Mouse (Mus musculus) CH12.LX (cell line): Measurements from ENCODE around the gene Tmem178. TPM values are rescaled to one million over a fixed set of nuclear protein-coding genes. Genes with fewer than 3 reads are reported as not detected.

Experiments used
- DNase-seq: peaks from one replicate; pipeline ENCODE4 v3.0.0-alpha.2; 2013; ENCODE audit errors: extremely low read depth
- H3K27ac ChIP-seq: 2 replicates; pipeline ENCODE4 v1.5.1; 2012; ENCODE audit warnings: low read depth, mild to moderate bottlenecking, control low read depth, moderate library complexity; ENCODE audit not compliant: insufficient read depth
- H3K27me3 ChIP-seq: replicated peaks from 2 replicates; pipeline ENCODE3; 2012; ENCODE audit warnings: inconsistent platforms
- H3K36me3 ChIP-seq, 2 experiments: replicated peaks in 1 of 2; 2 replicates each; pipeline versions ENCODE3 to v1.6.1; 2012; ENCODE audit warnings: inconsistent platforms in 1 of 2, low read length in 1 of 2, mild to moderate bottlenecking in 1 of 2, mixed read lengths in 1 of 2, moderate library complexity in 1 of 2; ENCODE audit not compliant: control insufficient read depth in 1 of 2, insufficient read depth in 1 of 2
- H3K4me1 ChIP-seq, 2 experiments: 2 replicates each; pipeline ENCODE4 v1.6.1; 2012; ENCODE audit warnings: inconsistent platforms in 1 of 2, moderate library complexity in 1 of 2; ENCODE audit not compliant: insufficient read depth in 2 of 2, control insufficient read depth in 1 of 2
- H3K4me2 ChIP-seq: 2 replicates; pipeline ENCODE4 v1.6.1; 2012; ENCODE audit warnings: low read depth, mild to moderate bottlenecking, control low read depth; ENCODE audit not compliant: poor library complexity, insufficient read depth, severe bottlenecking
- H3K4me3 ChIP-seq, 3 experiments: fragments of 150-350 bp in 1 of 3; sonication (generic) in 1 of 3; replicated peaks in 1 of 3; 2 replicates each; pipeline versions ENCODE3 to v1.5.1; 2011 to 2012; ENCODE audit warnings: low read depth in 2 of 3, low read length in 2 of 3, mild to moderate bottlenecking in 2 of 3, moderate library complexity in 2 of 3, control low read depth in 1 of 3, improper control_type of control experiment in 1 of 3, inconsistent platforms in 1 of 3, mixed read lengths in 1 of 3; ENCODE audit not compliant: poor library complexity in 1 of 3
- H3K79me2 ChIP-seq: replicated peaks from 2 replicates; pipeline ENCODE4 v1.6.1; 2012; ENCODE audit warnings: mild to moderate bottlenecking, moderate library complexity; ENCODE audit not compliant: control insufficient read depth, poor library complexity, insufficient read depth, severe bottlenecking; ENCODE audit errors: extremely low read depth
- H3K9ac ChIP-seq: 2 replicates; pipeline ENCODE4 v1.6.1; 2012; ENCODE audit warnings: low read depth, mild to moderate bottlenecking, control low read depth, moderate library complexity; ENCODE audit not compliant: insufficient read depth
- H3K9me3 ChIP-seq: replicated peaks from 2 replicates; pipeline ENCODE3; 2012; ENCODE audit warnings: low read length, inconsistent platforms, mixed read lengths
- BHLHE40 ChIP-seq: IDR thresholded peaks from 2 replicates; pipeline ENCODE4 v1.6.1; 2011; ENCODE audit warnings: mild to moderate bottlenecking, low read depth, low read length, improper control_type of control experiment
- CHD1 ChIP-seq: IDR thresholded peaks from 2 replicates; pipeline ENCODE4 v1.6.1; 2012; ENCODE audit warnings: low read depth, low read length, improper control_type of control experiment, inconsistent platforms
- CHD2 ChIP-seq: IDR thresholded peaks from 2 replicates; pipeline ENCODE4 v1.6.1; 2011; ENCODE audit warnings: low read length, improper control_type of control experiment
- CTCF ChIP-seq, 2 experiments: IDR thresholded peaks in 1 of 2; conservative IDR thresholded peaks in 1 of 2; 2 replicates each; pipeline ENCODE4 v1.5.1; 2011 to 2012; ENCODE audit warnings: low read depth in 2 of 2, low read length in 2 of 2, improper control_type of control experiment in 1 of 2, inconsistent platforms in 1 of 2, mild to moderate bottlenecking in 1 of 2, moderate library complexity in 1 of 2
- E2F4 ChIP-seq: IDR thresholded peaks from 2 replicates; pipeline ENCODE4 v1.6.1; 2011; ENCODE audit warnings: low read depth, low read length, improper control_type of control experiment; ENCODE audit not compliant: insufficient replicate concordance
- GABPA ChIP-seq: IDR thresholded peaks from 2 replicates; pipeline ENCODE4 v1.6.1; 2012; ENCODE audit warnings: low read depth, low read length, improper control_type of control experiment, inconsistent platforms; ENCODE audit not compliant: insufficient replicate concordance
- HCFC1 ChIP-seq: IDR thresholded peaks from 2 replicates; pipeline ENCODE4 v1.6.1; 2012; ENCODE audit warnings: low read depth, mild to moderate bottlenecking, inconsistent platforms, low read length, improper control_type of control experiment
- IRF4 ChIP-seq: IDR thresholded peaks from 2 replicates; pipeline ENCODE4 v1.6.1; 2014; ENCODE audit warnings: low read depth, mild to moderate bottlenecking, inconsistent platforms, low read length, improper control_type of control experiment
- JUN ChIP-seq: IDR thresholded peaks from 2 replicates; pipeline ENCODE4 v1.6.1; 2011; ENCODE audit warnings: low read depth, mild to moderate bottlenecking, low read length, improper control_type of control experiment, moderate library complexity; ENCODE audit not compliant: insufficient read depth
- KAT2A ChIP-seq: IDR thresholded peaks from 2 replicates; pipeline ENCODE4 v1.6.1; 2012; ENCODE audit warnings: low read length, improper control_type of control experiment, inconsistent platforms; ENCODE audit not compliant: insufficient replicate concordance
- MAFK ChIP-seq: IDR thresholded peaks from 2 replicates; pipeline ENCODE4 v1.6.1; 2011; ENCODE audit warnings: low read length, improper control_type of control experiment; ENCODE audit not compliant: insufficient replicate concordance
- MYC ChIP-seq: IDR thresholded peaks from 2 replicates; pipeline ENCODE4 v1.6.1; 2011; ENCODE audit warnings: low read depth, mild to moderate bottlenecking, improper control_type of control experiment, low read length
- NELFE ChIP-seq: IDR thresholded peaks from 2 replicates; pipeline ENCODE4 v1.6.1; 2011; ENCODE audit warnings: low read depth, low read length, improper control_type of control experiment
- NRF1 ChIP-seq: IDR thresholded peaks from 2 replicates; pipeline ENCODE4 v1.6.1; 2014; ENCODE audit warnings: low read depth, mild to moderate bottlenecking, inconsistent platforms, low read length, improper control_type of control experiment, moderate library complexity
- PAX5 ChIP-seq: IDR thresholded peaks from 2 replicates; pipeline ENCODE4 v1.6.1; 2012; ENCODE audit warnings: low read length, inconsistent platforms, mixed read lengths
- RAD21 ChIP-seq: IDR thresholded peaks from 2 replicates; pipeline ENCODE4 v1.6.1; 2011; ENCODE audit warnings: low read depth, mild to moderate bottlenecking, low read length, improper control_type of control experiment, moderate library complexity
- TBP ChIP-seq: conservative IDR thresholded peaks from 2 replicates; pipeline ENCODE4 v1.6.1; 2011; ENCODE audit warnings: low read depth, low read length, improper control_type of control experiment
- TCF12 ChIP-seq: IDR thresholded peaks from 2 replicates; pipeline ENCODE4 v1.6.1; 2014; ENCODE audit warnings: low read depth, mild to moderate bottlenecking, inconsistent platforms, low read length, improper control_type of control experiment
- ZC3H11A ChIP-seq: IDR thresholded peaks from 2 replicates; pipeline ENCODE4 v1.6.1; 2012; ENCODE audit warnings: low read depth, mild to moderate bottlenecking, inconsistent platforms, low read length, improper control_type of control experiment
- ZNF384 ChIP-seq: IDR thresholded peaks from 2 replicates; pipeline ENCODE4 v1.6.1; 2012; ENCODE audit warnings: low read depth, low read length, improper control_type of control experiment, inconsistent platforms
- dilution Hi-C: fragments of 300-500 bp; cut with MboI; formaldehyde crosslinking; loops from 2 replicates; pipeline ENCODE4 v1.14.3; 2020; ENCODE audit warnings: low sequenced_read_pairs; ENCODE audit not compliant: extremely low pct_unique_long_range_greater_than_20kb, extremely low pct_ligation_motif_present
- in situ Hi-C: fragments of 300-500 bp; cut with MboI; formaldehyde crosslinking; loops from 3 replicates; pipeline ENCODE4 v1.14.3; 2019; ENCODE audit warnings: low sequenced_read_pairs, low pct_ligation_motif_present, low pct_unique_long_range_greater_than_20kb, mixed read lengths
- polyA plus RNA-seq: library from polyadenylated mRNA; unstranded; fragments of >175 nt; gene quantifications from 2 replicates; pipeline ENCODE4 v1.2.1, GENCODE M21; 2012; ENCODE audit warnings: low read depth; ENCODE audit not compliant: insufficient read length
- total RNA-seq, 2 experiments: library from RNA; depleted of rRNA; stranded (reverse); fragments of 300-350 nt in 1 of 2; fragments of >200 nt in 1 of 2; gene quantifications; 2 replicates each; pipeline ENCODE4 v1.2.3; 2012 to 2014

Gene Tmem178
- total and polyA plus RNA-seq, 3 experiments: not detected

GRCm38 (mm10) chr17:81031830-81032442 lies 87.5 kb downstream of the Tmem178 start:
- H3K4me1 ChIP-seq: no peaks in the 10 kb centered on the region
- TF ChIP-seq ZNF384 (no peak), KAT2A (no peak), GABPA (no peak), CHD1 (no peak), NRF1 (no peak), JUN (no peak), TCF12 (no peak), BHLHE40 (no peak), E2F4 (no peak), CHD2 (no peak), NELFE (no peak), RAD21 (no peak), IRF4 (no peak), PAX5 (no peak)
- no peak overlapping the region for H3K4me3 ChIP-seq
- dilution Hi-C loops: no loop called here
- H3K4me2 ChIP-seq: no peak overlapping the region
- in situ Hi-C loops: no loop called here
- H3K27ac ChIP-seq: no peak overlapping the region
- H3K36me3 ChIP-seq: peaks cover 32 to 87% of the 10 kb centered on the region in 2 experiments
- H3K9me3 ChIP-seq: no peaks in the 10 kb centered on the region
- H3K79me2 ChIP-seq: no peaks in the 10 kb centered on the region
- no peaks in the 10 kb centered on the region for H3K27me3 ChIP-seq
- no peak overlapping the region for H3K9ac ChIP-seq
- no peak for DNase-seq

DNA sequence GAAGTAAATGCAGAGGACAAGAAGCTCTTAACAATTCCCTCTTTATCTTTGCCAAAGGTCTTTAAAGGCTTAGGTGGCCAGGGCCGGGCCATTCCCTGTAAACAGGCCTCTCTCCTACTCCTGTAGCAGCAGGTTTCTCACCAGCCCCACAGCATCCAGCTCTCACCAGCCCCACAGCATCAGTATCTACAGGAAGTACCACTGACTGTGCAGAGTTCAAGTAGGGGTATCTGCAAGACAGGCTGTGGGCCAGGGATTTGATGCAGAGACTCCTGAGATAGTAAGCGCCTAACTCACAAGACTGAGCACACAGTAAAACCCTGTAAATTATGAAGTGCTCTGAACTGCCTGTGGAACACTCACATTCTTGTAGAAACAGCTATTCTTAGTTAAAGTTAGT lies 88.5 kb downstream of the Tmem178 start:
- no peak overlapping the region for H3K4me3 ChIP-seq
- H3K9me3 ChIP-seq: no peaks in the 10 kb centered on the region
- dilution Hi-C loops (no loop called here), in situ Hi-C loops (no loop called here)
- TF ChIP-seq TBP (no peak), MAFK (no peak), CHD2 (no peak), ZC3H11A (no peak), CTCF (conservative IDR thresholded peaks at IDR 0.05 in 1 of 2, IDR thresholded peaks at IDR 0.05 in 1 of 2; ENCODE audit: low read depth in 2 of 2, low read length in 2 of 2) (no peak), HCFC1 (no peak), MYC (no peak), CHD1 (no peak), IRF4 (no peak)
- H3K27ac ChIP-seq: no peak overlapping the region
- no peak overlapping the region for H3K4me2 ChIP-seq
- H3K9ac ChIP-seq: no peak overlapping the region
- no peaks in the 10 kb centered on the region for H3K79me2 ChIP-seq
- H3K4me1 ChIP-seq: no peaks in the 10 kb centered on the region
- H3K36me3 ChIP-seq: peaks cover 28 to 83% of the 10 kb centered on the region in 2 experiments
- H3K27me3 ChIP-seq: no peaks in the 10 kb centered on the region
- no peak for DNase-seq
